ENCODE assay signal across 8 mouse cellular contexts in the genomic region with DNA sequence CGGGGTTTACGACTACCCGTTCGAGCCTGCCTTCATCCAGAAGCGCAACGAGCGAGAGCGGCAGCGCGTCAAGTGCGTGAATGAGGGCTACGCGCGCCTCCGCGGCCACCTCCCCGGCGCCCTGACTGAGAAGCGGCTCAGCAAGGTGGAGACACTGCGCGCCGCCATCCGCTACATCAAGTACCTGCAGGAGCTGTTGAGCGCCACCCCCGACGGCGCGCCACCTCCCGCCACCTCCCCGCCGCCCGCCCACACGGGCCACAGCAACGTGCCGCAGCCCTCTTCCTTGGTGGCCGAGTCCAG. TPM values are rescaled to one million over a fixed set of nuclear protein-coding genes. Genes with fewer than 3 reads are reported as not detected.
DNase-seq lines count a peak whose midpoint lies in the region; ATAC-seq lines count a peak whose summit lies in the region.

No protein-coding gene starts in this region.

- 1% methylated on average over 36 of the region's 36 CpGs for WGBS in forebrain, embryonic 10.5 days
- WGBS in limb, embryonic 10.5 days = 2% methylated on average over 36 of the region's 36 CpGs
- 2% methylated on average over 36 of the region's 36 CpGs for WGBS in midbrain, embryonic 14.5 days

- peaks cover 19% of the 10 kb centered on the region for H3K4me1 ChIP-seq in forebrain, embryonic 10.5 days
- peaks cover 21% of the 10 kb centered on the region for H3K4me1 ChIP-seq in limb, embryonic 10.5 days
- no peaks in the 10 kb centered on the region; the same call in 1 of the 2 replicates for H3K4me1 ChIP-seq in midbrain, embryonic 14.5 days (ENCODE audit: control insufficient read depth, insufficient read depth, low read length)

- H3K4me2 ChIP-seq in midbrain, embryonic 14.5 days (ENCODE audit: low read length) = peak overlapping the region; percentile 59

- ATAC-seq in midbrain, embryonic 14.5 days (ENCODE audit: low FRiP score, low TSS enrichment) = no peak

- H3K9ac ChIP-seq in midbrain, embryonic 14.5 days (replicated peaks; ENCODE audit: low read length) = peak overlapping the region; percentile 42; the same call in 1 of the 2 replicates

- H3K27ac ChIP-seq in forebrain, embryonic 10.5 days = peak overlapping the region; percentile 44
- H3K27ac ChIP-seq in limb, embryonic 10.5 days = no peak overlapping the region
- no peak overlapping the region for H3K27ac ChIP-seq in midbrain, embryonic 14.5 days (replicated peaks; ENCODE audit: low read depth, low read length)

- no peaks in the 10 kb centered on the region for H3K36me3 ChIP-seq in forebrain, embryonic 10.5 days (replicated peaks)
- no peaks in the 10 kb centered on the region for H3K36me3 ChIP-seq in limb, embryonic 10.5 days
- H3K36me3 ChIP-seq in midbrain, embryonic 14.5 days (ENCODE audit: control insufficient read depth, insufficient read depth, low read length) = no peaks in the 10 kb centered on the region

- peaks cover 80% of the 10 kb centered on the region for H3K27me3 ChIP-seq in forebrain, embryonic 10.5 days (ENCODE audit: poor library complexity, severe bottlenecking)
- peaks cover 72% of the 10 kb centered on the region for H3K27me3 ChIP-seq in limb, embryonic 10.5 days (ENCODE audit: low read depth, poor library complexity, severe bottlenecking)
- H3K27me3 ChIP-seq in midbrain, embryonic 14.5 days (ENCODE audit: control insufficient read depth, insufficient read depth, low read length) = peaks cover 21% of the 10 kb centered on the region

- peak; percentile 50 for DNase-seq in embryo, embryonic 11 days
- DNase-seq in embryo, embryonic 10.5 days (ENCODE audit: low spot score) = no peak
- DNase-seq in CD4-positive helper T cell, adult 2 months (ENCODE audit: low read depth, low spot score) = peak; percentile 39
- peak; percentile 27 for DNase-seq in forebrain, embryonic 10.5 days (ENCODE audit: extremely low spot score, low spot score)
- peak; percentile 44 for DNase-seq in limb, embryonic 10.5 days (ENCODE audit: low spot score)
- peak; percentile 69 for DNase-seq in midbrain, embryonic 14.5 days
- DNase-seq in thymus, postnatal 0 days (ENCODE audit: low spot score) = peak; percentile 20
- no peak for DNase-seq in layer of hippocampus, adult 9-10 months (ENCODE audit: low spot score)

- H3K4me3 ChIP-seq in forebrain, embryonic 10.5 days = peak overlapping the region; percentile 49
- H3K4me3 ChIP-seq in limb, embryonic 10.5 days = peak overlapping the region; percentile 46
- H3K4me3 ChIP-seq in midbrain, embryonic 14.5 days (replicated peaks; ENCODE audit: low read depth, low read length) = peak overlapping the region; percentile 35

- H3K9me3 ChIP-seq in forebrain, embryonic 10.5 days = no peaks in the 10 kb centered on the region
- H3K9me3 ChIP-seq in limb, embryonic 10.5 days (replicated peaks) = no peaks in the 10 kb centered on the region
- no peaks in the 10 kb centered on the region for H3K9me3 ChIP-seq in midbrain, embryonic 14.5 days (ENCODE audit: control insufficient read depth, low read length)

RNA-seq across cellular contexts. Expression of a gene that starts 0.4 kb away (rescaled TPM):
- not detected in 2 replicates for polyA plus RNA-seq in forebrain, embryonic 10.5 days (2016; fragmentation: Nextera tagmentation; extraction: Ambion mirVana)
- not detected in 2 replicates for polyA plus RNA-seq in limb, embryonic 10.5 days (2016; fragmentation: Nextera tagmentation; extraction: Ambion mirVana)
- polyA plus RNA-seq in midbrain, embryonic 14.5 days (2014; fragmentation: Nextera tagmentation; extraction: Ambion mirVana) = not detected in 2 replicates
- polyA plus RNA-seq in thymus, postnatal 0 days (2015; fragmentation: Nextera tagmentation; extraction: Ambion mirVana) = not detected in 2 replicates

RNA-seq across cellular contexts. Expression of a gene that starts 1.6 kb away (rescaled TPM):
- 0.20 TPM in 1 of 2 replicates, not detected in the other for polyA plus RNA-seq in forebrain, embryonic 10.5 days (2016; fragmentation: Nextera tagmentation; extraction: Ambion mirVana)
- polyA plus RNA-seq in limb, embryonic 10.5 days (2016; fragmentation: Nextera tagmentation; extraction: Ambion mirVana) = 0.06 TPM in 1 of 2 replicates, not detected in the other
- not detected in 2 replicates for polyA plus RNA-seq in midbrain, embryonic 14.5 days (2014; fragmentation: Nextera tagmentation; extraction: Ambion mirVana)
- polyA plus RNA-seq in thymus, postnatal 0 days (2015; fragmentation: Nextera tagmentation; extraction: Ambion mirVana) = 1.3 and 1.6 TPM in 2 replicates

RNA-seq across cellular contexts. Expression of a gene that starts 43.0 kb away (rescaled TPM):
- polyA plus RNA-seq in forebrain, embryonic 10.5 days (2016; fragmentation: Nextera tagmentation; extraction: Ambion mirVana) = 132 and 135 TPM in 2 replicates
- 147 and 162 TPM in 2 replicates for polyA plus RNA-seq in limb, embryonic 10.5 days (2016; fragmentation: Nextera tagmentation; extraction: Ambion mirVana)
- polyA plus RNA-seq in midbrain, embryonic 14.5 days (2014; fragmentation: Nextera tagmentation; extraction: Ambion mirVana) = 90.4 and 140 TPM in 2 replicates
- polyA plus RNA-seq in thymus, postnatal 0 days (2015; fragmentation: Nextera tagmentation; extraction: Ambion mirVana) = 71.8 and 72.2 TPM in 2 replicates

RNA-seq across cellular contexts. Expression of a gene that starts 44.8 kb away (rescaled TPM):
- not detected in 2 replicates for polyA plus RNA-seq in forebrain, embryonic 10.5 days (2016; fragmentation: Nextera tagmentation; extraction: Ambion mirVana)
- 0.04 TPM in 1 of 2 replicates, not detected in the other for polyA plus RNA-seq in limb, embryonic 10.5 days (2016; fragmentation: Nextera tagmentation; extraction: Ambion mirVana)
- polyA plus RNA-seq in midbrain, embryonic 14.5 days (2014; fragmentation: Nextera tagmentation; extraction: Ambion mirVana) = not detected in 2 replicates
- polyA plus RNA-seq in thymus, postnatal 0 days (2015; fragmentation: Nextera tagmentation; extraction: Ambion mirVana) = 0.06 and 0.10 TPM in 2 replicates

Comparison
In these comparisons a context has a peak if more than half of its experiments do, and no peak if none do; other contexts are left out.
1. DNase-seq: peak in embryo, embryonic 11 days (single experiment), CD4-positive helper T cell, adult 2 months (single experiment), forebrain, embryonic 10.5 days (single experiment), limb, embryonic 10.5 days (single experiment), midbrain, embryonic 14.5 days (single experiment) and thymus, postnatal 0 days (single experiment); none in embryo, embryonic 10.5 days (single experiment) and layer of hippocampus, adult 9-10 months (single experiment).
2. Peak in every context shown above with its lines, with median percentiles within 50 percentile points of each other: H3K4me3 ChIP-seq.